Mouse (Mus musculus): ENCODE results near the gene Tia1.

- TF ChIP-seq GATA1 (IDR thresholded peaks at IDR 0.05; ENCODE audit: low read length): no peak
- TF ChIP-seq TAL1 (IDR thresholded peaks at IDR 0.05; ENCODE audit: low read length): no peak
Observed at GRCm38 (mm10) chr6:86456727-86457126, 52.7 kb downstream of the Tia1 start.

Measured in erythroblast, embryonic 14.5 days (primary cell).